In genomic region chr9:56056147-56056546, GRCm38 (mm10) we compare ENCODE assay signal across 24 mouse cellular contexts. TPM values are rescaled to one million over a fixed set of nuclear protein-coding genes. Genes with fewer than 3 reads are reported as not detected.
"Had no signal": no experiment of that assay in that cellular context is flagged by ENCODE, and none has a peak within 500 bp of the region (broad histone marks: within the 10 kb centered on the region; RNA-seq: fewer than 3 reads in every experiment).

No protein-coding gene starts in this region.

- DNase-seq: retina, postnatal 1 day; right cerebral cortex, adult 18-20 months; right cerebral cortex, postnatal 14 days; right cerebral cortex, postnatal 25 days; right cerebral cortex, postnatal 4 days; spleen, adult 18-20 months; thymus, adult 18-20 months; thymus, adult 2 months; thymus, postnatal 14 days; thymus, postnatal 25 days; thymus, postnatal 36 days; thymus, postnatal 4 days had no signal

- H3K27ac ChIP-seq: neural tube, embryonic 13.5 days; neural tube, embryonic 15.5 days; stomach, embryonic 15.5 days; stomach, postnatal 0 days had no signal

- H3K4me3 ChIP-seq: neural tube, embryonic 13.5 days; neural tube, embryonic 15.5 days; stomach, embryonic 15.5 days had no signal

- H3K27me3 ChIP-seq: neural tube, embryonic 13.5 days; neural tube, embryonic 15.5 days; stomach, embryonic 15.5 days had no signal

- H3K4me1 ChIP-seq: neural tube, embryonic 13.5 days; stomach, embryonic 15.5 days had no signal

- H3K9me3 ChIP-seq: neural tube, embryonic 13.5 days; neural tube, embryonic 15.5 days; stomach, embryonic 15.5 days had no signal

- H3K9ac ChIP-seq: neural tube, embryonic 13.5 days; neural tube, embryonic 15.5 days; stomach, embryonic 15.5 days had no signal

- H3K4me2 ChIP-seq: neural tube, embryonic 13.5 days; neural tube, embryonic 15.5 days; stomach, embryonic 15.5 days had no signal

RNA-seq across cellular contexts. Expression of gene 4930563M21Rik, which starts 45.8 kb away (rescaled TPM):
- total RNA-seq: neutrophil, adult 5-6 weeks had no signal
- polyA plus RNA-seq: neural tube, embryonic 13.5 days; neural tube, embryonic 14.5 days; neural tube, embryonic 15.5 days; small intestine, adult 2 months; spleen, adult 2 months; stomach, embryonic 14.5 days; stomach, embryonic 15.5 days; stomach, embryonic 16.5 days; stomach, postnatal 0 days; thymus, adult 2 months; thymus, postnatal 0 days; urinary bladder, adult 2 months had no signal
